Mouse (Mus musculus): Measurements from ENCODE around the gene Afap1.

The Afap1 gene

DNA sequence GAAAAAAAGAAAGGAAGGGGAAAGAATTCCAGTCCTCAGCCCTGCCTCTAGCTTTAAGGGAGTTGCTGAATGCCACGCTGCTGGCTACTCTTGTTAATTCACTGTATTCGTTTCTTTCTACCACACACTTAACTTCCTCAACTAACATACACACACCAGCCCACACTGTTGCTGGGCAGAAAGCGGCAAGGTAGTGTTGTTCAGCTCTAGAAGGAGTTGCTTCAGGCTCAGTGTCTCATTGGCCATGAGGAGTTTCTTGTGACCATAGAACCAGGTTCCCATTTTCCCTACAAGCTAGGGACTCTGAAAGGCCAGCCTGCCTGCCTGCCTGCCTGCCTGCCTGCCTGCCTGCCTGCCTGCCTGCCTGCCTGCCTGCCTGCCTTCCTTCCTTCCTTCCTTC, 5.9 kb downstream of the Afap1 start:
- DNase-seq: no peak

DNA sequence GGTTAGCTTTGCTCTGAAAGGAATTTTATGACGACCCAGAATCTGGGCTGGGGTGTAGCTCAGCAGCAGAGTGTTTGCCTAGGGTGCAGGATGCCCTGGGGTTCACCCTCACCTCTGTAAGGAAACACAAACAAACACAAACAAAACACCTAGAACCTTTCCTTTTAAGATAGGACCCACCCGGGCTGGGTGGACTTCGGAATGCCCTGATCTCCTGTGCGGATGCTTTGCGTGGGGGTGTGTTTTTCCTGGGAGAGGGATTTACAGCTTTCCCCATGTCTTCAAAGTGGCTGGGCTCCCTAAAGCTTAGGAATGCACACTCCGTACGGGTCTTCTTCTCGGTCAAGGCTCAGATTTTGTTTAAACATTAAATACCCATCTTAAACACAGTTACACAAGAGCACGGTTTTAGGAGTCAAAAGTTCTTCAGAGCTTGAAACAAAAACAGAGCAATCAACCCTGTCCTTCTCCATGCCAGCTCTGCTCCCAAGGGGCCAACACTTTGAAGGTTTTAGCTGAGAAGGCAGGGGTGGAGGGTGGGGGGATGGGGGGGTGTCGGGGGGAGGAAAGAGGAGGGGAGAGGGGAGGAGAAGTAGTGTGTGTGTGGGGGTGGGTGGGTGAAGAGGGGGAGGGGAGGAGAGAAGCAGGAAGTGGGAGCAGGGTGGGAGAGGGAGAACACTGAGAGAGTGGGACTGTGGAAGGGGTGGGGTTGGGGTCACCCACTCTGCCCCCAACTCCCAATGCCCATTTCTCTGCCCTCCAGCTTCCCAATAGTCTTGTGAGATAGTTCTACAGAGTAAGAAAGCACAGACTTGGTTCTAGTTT, 7.5 kb downstream of the Afap1 start:
- no peak for DNase-seq

DNA sequence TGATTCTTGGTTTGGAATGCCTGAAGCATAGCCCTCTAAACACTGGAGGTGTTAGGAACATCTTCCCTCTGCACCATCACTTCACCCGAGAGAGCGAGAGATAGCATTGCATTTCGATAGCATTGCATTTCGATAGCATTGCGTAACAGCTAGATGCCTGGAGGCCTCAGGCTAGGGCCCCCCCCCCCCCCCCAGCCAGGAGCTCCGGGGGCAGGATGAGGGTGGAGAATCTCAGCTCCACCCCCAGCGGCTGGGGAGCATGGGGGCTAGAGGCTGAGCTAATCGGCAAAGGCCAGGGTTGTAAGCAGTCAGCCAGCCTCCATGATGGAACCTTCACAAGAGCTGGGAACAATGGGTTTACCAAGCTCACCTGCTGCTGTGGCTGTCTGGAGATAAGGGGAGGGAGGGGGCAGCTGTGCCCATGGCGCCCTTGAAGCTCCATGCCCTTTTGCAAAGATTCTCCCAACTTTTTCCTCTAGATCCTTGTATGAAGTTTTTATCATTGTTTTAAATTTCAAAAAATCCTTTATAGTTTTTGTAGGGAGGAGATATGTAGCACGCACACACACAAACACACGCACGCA, 8.2 kb downstream of the Afap1 start:
- peak; percentile 15 for DNase-seq

DNA sequence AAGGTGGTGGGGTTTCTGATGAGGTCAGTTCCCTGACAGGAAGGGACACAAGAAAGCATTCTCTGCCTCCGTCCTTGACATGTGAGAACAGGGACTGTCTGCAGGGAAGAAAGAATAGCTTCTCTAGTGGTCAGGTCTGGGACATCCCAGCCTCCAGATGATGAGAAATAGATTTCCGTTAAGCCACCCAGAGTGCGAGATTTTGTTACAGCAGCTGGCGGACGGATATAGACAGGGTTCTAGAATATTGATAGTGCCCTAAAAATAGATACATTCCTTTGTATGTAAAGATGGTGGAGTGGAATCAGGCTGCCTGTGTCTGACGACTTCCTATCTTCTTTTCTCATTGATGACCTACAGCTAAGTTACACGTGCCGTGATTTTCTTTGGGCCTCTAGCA, 10.3 kb downstream of the Afap1 start:
- DNase-seq: no peak

DNA sequence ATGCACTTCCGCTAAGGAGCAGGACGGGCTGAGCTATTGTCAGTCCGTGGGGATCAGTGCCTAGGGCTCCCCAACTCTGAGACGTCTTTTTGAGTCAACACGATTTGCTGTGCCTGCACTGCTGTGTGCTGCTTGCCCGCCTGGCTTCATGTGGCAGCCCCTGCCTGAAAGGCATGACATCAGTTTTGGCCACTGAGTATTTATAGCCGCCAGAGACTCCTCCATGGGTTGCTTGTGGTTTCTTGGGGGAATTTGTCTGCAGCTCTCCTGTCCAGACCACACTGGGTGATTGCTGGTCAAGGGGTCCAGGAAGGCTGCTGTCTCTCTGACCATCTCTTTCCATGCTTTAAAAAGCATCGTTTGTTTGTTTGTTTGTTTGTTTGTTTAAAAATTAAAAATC, 12.2 kb downstream of the Afap1 start:
- DNase-seq: no peak

DNA sequence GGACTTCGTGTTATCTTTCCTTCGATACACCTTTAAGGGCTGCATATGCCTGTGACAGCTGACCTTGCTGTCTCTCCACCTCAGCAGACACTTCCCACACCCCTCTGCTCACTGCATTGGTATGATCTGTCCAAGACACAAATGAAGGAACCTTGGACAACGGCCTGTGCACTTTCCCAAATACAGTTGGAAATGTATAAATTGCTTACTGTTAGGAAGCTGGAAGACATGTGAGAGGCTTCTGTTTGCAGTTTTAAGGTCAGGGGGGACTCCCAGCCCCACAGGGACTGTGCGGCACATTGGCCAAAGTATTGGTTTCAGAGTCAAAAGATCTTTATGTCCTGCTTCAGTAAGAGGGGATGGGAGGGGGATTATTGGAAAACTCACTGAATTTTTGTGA, 14.0 kb downstream of the Afap1 start:
- no peak for DNase-seq

DNA sequence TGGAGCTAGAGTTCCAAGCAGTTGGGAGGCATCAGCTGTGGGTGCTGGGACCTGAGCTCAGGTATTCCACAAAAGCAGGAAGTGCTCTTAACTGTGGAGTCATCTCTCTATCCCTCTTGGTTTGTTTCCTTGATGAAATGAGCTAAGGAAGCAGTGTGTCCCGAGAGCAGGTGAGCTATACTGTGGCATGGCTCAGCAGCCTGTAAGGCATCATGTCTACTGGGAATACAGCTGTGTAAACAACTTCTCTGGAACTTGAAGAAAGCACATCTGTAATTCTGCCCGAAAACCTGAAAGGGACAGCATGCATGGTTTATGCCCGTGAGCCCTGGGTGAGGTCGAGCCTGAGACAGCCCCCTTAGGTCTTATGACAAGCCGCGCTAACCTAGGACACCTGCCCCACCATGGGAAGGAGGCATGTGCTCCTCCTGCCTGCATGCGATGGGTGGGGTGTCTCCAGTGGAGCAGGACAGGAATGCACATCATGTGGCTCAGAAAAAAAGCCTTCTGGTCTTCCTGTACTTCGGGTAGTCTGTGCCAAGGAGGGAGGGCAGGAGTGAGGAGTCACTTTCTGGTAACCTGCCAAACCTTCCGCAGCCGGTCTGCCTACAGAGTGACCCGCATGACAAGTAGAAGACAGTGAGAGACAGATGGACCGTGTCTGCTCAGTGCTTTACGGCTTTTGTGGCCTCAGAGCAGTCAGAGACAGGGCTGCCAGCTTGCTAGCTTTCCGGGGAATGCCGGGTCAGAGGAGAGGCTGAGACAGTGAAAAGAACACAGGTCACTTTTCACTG, 14.7 kb downstream of the Afap1 start:
- peak; percentile 74 for DNase-seq

DNA sequence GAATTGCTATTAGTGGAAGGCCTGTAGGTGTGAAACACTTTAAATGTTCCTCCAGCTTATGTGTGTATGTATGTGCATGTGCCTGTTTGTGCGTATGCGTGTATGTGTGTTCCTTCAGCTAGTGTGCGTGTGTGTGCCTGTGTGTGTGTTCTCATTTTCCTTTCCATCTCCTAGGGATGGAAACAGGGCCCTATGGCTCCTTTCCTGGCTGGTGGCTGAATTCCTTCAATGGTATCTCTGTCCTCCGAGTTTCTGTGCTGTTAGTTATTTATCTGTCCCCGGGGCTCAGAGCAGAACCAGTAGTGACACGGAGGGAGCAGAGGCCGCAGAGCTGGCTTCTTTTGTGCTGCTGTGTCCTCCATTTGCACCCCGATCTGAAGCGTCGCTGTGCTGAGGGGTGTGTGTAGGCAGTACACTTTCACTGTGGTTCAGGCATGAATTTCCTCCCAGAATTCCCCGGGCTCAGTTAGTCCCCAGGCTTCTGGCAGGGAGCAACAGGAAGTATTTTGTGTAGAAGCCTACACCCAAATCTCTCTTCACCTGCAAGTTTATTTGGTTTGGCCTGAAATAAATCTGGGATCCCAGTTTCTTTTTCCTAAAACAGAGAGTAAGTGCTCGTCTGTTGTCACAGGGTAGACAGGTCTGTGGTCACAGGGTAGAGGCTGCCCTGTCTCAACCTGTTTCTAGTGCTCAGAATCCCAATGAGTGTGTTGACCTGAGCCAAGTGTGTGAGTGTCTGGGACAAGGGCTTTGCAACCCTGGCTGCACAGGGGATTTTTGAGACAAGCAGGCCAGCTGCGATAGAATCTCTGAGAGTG, 15.7 kb downstream of the Afap1 start:
- peak; percentile 32 for DNase-seq

DNA sequence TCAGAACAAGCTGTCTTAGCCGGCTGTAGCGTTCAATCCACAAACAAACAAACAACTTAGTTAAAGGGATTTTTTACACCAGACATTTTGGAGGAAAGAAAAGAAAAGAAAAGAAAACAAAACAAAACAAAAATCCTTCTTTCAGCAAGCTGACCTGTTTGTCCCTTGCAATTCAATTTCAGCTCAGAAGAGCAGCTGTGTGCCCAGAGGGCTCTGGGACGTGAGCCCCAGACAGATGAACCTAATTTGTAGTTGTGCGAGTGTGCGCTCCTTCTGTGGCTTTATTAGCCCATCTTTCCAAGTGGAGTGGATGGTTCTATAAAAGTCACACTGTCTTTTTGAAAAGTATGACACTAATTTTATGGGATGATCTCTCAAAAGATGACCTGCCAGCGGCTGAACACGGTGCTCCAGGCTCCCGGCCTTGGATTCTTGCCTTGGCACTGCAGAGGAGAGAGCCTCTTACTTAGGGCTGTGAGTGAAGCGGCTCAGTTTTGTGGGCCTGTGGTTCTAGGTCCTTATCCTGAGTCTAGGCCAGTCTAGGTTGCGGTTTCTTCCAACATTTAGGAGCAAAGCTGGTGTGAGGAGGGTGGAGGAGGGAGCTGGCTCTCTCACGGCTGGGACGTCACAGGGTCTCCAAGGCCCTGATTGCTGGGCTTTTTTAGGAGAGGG, 22.6 kb downstream of the Afap1 start:
- no peak for DNase-seq

DNA sequence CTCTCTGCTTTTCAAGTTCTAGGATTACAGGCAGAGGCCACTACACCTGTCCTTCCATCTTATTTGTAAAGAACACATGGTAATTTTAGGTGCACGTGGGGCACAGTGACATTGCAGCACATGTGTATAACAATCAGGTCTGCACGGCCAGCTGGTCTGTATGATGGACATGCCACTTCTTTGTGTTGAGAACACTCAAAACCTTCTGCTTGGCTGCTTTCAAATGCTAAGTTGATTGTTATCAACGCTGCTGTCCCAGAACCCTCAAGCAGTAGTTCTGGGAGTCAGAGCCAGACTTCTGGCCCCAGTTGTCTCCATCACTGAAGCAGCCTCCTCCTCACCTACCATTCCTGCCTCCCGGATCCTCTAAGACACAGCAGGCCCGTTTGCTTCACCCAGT, 23.5 kb downstream of the Afap1 start:
- DNase-seq: no peak

DNA sequence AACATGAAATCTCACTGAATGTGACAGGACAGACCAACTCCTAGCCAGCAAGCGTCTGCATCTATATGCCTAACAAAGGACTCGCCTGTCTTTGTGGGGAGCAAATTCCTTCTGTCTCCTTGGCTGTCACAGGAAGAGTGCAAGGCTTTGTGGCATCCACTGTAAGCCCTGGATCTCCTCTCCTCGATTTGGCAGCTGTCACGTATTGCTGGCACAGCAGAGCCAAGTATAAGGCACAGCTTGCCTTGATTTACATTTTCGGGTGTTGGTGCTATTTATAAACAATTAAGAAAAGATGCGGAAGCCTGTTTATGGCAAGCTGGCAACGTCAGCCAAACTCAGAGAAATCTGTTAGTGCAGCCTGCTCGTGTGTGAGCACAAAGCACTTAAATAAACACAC, 25.3 kb downstream of the Afap1 start:
- no peak for DNase-seq

DNA sequence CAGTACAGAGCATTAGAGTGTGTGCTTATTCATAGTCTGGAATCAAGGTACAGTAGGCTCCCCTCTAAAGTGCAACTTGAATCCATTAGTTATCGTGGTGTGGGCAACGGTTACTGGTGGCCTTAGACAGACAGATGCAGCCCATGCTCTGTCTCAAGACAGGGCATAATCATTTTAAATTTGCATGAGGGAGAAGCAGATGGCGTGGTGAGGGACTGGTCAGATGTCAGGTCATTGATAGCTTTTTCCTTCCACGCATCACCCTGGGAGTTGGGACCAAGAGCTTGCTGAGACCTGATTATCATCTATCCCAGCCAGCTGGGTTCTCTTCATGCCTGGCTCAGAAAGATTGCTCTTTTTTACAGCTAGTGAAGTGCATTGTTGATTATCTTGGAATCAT, 27.0 kb downstream of the Afap1 start:
- no peak for DNase-seq

DNA sequence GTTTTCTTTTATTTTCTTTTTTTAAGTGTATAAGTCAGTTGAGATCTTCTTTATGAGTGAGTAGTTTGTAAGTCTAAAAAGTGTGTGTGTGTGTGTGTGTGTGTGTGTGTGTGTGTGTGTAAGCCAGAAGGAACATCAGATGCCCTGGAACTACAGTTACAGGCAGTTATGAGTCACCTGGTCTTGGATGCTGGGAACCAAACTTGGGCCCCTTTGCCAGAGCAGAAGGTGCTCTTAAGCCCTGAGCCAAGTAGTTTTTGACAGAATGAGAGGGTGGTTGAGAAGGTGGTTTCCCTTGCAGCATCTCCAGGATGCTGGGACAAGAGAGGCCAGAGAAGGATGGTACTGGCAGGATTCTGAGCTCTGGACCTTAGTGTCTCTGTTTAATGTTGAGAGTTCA, 27.4 kb downstream of the Afap1 start:
- DNase-seq: no peak

DNA sequence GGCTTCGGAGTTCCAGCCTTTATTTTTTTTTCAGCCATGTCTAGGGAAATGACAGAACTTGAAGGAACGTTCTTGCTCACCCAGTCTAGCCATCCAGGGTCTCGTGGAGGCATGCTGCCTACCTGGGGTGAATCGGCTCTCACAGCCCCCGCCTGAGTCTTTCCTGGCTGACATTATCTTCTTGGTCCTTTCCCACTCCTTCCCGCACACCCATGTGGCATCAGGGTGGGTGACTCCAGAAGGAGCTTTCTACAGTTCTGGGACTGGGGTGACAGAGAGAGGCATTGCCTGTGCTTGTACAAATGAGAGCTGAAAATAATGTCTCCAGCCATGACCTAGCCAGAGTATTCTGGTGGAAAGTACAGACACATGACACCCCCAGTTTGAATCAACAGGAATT, 28.0 kb downstream of the Afap1 start:
- DNase-seq: no peak

DNA sequence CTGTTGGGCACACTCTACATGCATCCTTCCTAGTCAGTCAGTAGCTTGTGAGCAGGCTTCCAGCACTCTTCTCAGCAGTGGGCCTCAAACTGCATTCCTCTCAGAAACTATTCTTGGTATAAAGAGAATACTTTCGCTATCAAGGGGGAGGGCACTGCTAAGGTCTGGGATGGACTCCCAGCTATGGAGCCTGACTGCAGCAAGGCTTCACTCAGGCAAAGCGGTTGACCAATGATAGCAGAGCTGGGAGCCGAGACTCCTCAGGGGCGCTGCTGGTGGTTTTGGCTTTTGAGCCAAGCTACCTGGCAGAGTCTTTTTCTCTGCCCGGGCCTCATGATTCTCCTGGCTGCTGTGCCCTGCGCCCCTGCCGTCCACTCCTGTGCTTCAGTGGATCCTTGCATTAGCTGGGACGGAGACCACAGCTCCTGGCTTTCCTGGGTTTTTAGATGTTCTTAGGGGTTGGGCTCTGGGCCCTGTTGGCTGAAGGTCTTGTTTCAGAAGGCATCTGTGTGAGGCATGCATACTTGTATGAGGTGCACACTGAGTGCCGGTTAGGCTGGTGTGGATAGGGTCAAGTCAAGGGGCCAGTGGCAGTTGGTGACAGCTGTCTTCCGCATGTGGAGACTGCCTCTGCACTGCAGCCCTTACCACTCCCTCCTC, 28.6 kb downstream of the Afap1 start:
- DNase-seq: peak; percentile 51

DNA sequence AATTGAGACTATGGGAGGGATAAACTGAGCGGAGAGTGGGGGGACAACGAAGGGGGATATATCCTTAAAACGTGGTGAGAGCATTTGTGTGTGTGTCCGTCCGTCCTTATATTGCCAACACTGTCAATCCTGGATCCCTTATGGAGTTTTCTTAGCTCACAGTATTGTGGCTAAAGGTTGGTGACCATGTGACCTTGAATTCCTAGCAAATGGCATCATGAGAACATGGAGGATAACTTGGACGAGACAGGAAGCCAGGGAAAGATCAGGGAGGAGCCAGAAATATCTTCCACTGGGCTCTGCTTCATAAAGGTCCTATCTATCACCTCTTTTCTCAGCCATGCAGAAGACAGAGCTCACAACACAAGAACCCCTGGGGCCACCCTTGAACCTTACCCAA, 30.3 kb downstream of the Afap1 start:
- DNase-seq: no peak

DNA sequence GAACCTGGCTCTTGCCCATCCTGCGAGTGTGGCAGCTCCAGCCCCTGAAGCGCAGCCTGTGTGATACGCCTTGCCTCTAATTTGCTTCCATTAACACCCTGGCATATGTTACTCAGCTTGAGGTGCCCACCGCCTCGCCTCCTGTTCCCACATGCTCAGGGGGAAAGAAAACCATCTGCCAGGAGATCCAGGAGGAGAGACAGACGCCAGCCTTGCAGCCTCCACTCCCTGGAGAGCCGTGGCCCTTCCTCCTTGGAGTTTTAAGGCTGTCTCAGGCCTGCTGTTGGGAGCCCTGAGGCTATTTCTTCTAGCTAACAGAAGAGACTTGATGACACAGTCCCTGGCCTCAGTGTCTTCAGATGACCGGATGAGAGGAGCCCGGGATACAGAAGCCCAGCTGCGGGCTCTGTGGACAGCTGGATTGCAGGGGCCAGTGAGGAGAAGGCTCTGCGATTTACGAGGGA, 32.1 kb downstream of the Afap1 start:
- DNase-seq: no peak

DNA sequence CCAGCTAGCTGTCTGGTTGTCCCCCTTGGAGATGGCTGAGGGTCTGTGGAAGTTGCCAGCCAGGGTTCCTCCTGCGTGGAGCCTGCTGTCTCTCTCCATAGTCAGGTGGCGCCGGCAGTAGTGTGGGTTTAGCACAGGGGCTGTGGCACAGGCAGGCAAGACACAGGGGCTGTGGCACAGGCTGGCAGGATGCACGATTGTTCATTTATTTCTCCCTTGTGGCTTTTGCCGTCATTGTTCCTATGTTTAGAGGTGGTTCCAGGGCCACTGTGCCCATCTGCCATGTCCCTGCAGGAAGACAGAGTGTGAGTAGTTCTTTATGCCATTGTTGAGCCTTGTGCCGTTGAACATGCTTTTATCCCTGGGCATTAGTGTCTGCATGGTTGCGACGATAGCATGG, 33.4 kb downstream of the Afap1 start:
- no peak for DNase-seq

DNA sequence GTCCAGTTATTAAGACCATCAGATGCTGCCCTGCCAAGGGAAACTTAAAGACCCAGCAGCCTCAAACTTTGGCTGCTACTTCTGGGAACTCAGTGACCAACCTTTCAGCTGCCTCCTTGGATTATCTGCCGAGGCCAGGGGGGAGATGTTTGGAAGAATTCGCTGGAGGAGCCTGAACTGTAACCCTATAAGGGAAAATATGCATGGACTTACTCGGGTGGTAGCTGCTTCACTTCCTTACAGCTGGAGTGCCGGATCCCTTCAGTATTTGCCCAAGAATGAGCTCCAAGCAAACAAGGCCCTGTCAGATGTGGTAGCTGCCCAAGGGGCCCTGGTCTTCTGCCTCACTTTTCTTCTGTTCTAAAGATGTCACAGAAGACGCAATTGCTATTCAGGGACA, 38.2 kb downstream of the Afap1 start:
- no peak for DNase-seq

DNA sequence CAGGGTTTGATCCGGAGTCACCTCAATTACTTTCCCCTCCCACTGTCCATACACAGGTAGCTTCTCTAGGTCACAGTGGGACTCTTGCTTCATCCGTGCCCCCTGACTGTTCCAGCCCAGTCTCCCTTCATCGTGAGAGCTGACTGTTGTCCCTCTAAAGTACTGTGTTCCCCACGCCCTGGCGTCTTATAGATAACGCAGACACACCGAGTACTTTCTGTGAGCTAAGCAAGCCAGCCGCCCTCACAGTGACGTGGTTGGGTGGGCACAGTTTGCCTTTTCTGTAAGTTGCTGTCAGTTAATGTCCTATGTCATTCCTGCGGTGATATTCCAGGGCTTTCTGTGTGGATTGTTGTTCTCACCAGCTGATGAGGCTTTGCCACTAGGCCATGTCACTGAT, 39.9 kb downstream of the Afap1 start:
- DNase-seq: no peak

DNA sequence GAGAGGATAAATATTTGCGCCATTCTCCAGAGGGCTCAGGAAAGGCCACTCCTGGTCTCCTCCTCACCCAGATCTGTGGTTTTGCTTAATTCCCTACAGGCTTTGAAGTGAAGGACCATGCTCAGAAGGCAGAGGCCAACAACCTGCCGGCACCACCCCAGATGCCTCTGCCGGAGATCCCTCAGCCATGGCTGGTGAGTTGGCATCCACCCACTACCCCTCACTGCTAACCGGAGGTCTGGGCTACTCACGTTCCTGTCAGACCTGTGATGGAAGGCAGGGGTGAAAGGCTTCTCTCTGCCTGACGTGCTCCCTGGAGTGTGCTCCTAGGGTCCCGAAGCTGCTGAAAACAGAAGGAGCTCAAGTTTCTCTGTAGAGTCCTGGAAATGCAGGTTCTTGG, 42.8 kb downstream of the Afap1 start:
- no peak for DNase-seq

Data from lung, postnatal 14 days (tissue).